8 mouse cellular contexts compared by ENCODE assay signal in the genomic region with DNA sequence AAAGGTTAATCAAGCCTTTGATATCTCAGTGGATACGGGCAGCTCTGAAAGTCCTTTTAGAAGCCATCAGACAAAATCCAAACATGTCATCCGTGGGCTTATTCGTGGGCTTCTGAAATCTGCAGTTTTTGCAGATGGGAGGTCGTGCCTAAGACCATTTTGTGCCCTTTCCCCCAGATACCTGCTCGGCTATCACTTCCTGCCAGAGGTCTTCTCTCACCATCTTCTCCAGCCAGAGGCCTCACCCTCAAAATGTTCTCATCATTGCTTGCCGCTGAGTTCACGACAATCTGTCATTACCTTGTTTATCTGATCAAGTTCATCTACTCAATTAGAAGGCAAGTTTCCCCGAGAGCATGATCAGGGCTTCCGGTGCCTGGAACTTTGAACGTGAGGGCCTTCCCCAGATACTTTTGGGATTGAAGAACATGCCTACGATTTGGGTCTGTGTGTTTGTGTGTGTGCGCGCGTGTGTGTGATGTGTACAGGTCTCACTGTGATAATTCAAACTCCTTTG. TPM values are rescaled to one million over a fixed set of nuclear protein-coding genes. Genes with fewer than 3 reads are reported as not detected.
DNase-seq lines count a peak whose midpoint lies in the region; ATAC-seq and TF ChIP-seq lines count a peak whose summit lies in the region.

A gene (plus strand): TSS at position 467 of the 517 bp plus-strand sequence.

- no peaks in the 10 kb centered on the region for H3K9me3 ChIP-seq in lung, postnatal 0 days (ENCODE audit: low read length)
- no peaks in the 10 kb centered on the region for H3K9me3 ChIP-seq in intestine, embryonic 16.5 days (ENCODE audit: control insufficient read depth, low read length)

- peaks cover under 1% of the 10 kb centered on the region; the same call in 1 of the 2 replicates for H3K4me1 ChIP-seq in lung, postnatal 0 days (ENCODE audit: insufficient read depth, low read depth, low read length)
- peaks cover 11% of the 10 kb centered on the region for H3K4me1 ChIP-seq in intestine, embryonic 16.5 days (ENCODE audit: control insufficient read depth, insufficient read depth, low read length)

- no peaks in the 10 kb centered on the region for H3K27me3 ChIP-seq in lung, postnatal 0 days (replicated peaks; ENCODE audit: insufficient read depth, low read length)
- no peaks in the 10 kb centered on the region for H3K27me3 ChIP-seq in intestine, embryonic 16.5 days (replicated peaks; ENCODE audit: control insufficient read depth, insufficient read depth, low read length)

- TF ChIP-seq CTCF in lung, postnatal 0 days (IDR thresholded peaks at IDR 0.05), result no peak
- no peak for TF ChIP-seq CTCF in brain, embryonic 14.5 days (IDR thresholded peaks at IDR 0.05; ENCODE audit: borderline replicate concordance, extremely low read depth, insufficient read depth, insufficient read length)

- peak within 1 kb of the TSS; percentile 69 for H3K9ac ChIP-seq in lung, postnatal 0 days (replicated peaks; ENCODE audit: low read depth)
- peak within 1 kb of the TSS; percentile 83 for H3K9ac ChIP-seq in intestine, embryonic 16.5 days (ENCODE audit: low read depth, low read length)

- peak within 1 kb of the TSS; percentile 92 for H3K27ac ChIP-seq in lung, postnatal 0 days (ENCODE audit: low read length)
- peak within 1 kb of the TSS; percentile 88 for H3K27ac ChIP-seq in intestine, embryonic 16.5 days (ENCODE audit: low read length)

- WGBS in lung, postnatal 0 days, result 27% methylated on average over 14 of the region's 14 CpGs
- 29% methylated on average over 14 of the region's 14 CpGs for WGBS in intestine, embryonic 16.5 days

- H3K4me3 ChIP-seq in lung, postnatal 0 days (ENCODE audit: low read depth, low read length), result peak within 1 kb of the TSS; percentile 98
- H3K4me3 ChIP-seq in intestine, embryonic 16.5 days (ENCODE audit: low read length), result peak within 1 kb of the TSS; percentile 72

- TF ChIP-seq POLR2A in brain, embryonic 14.5 days (IDR thresholded peaks at IDR 0.05; ENCODE audit: borderline replicate concordance, extremely low read depth, insufficient read depth, insufficient read length, poor library complexity, severe bottlenecking), result no peak

- no peak for ATAC-seq in lung, postnatal 0 days
- no peak for ATAC-seq in intestine, embryonic 16.5 days
- ATAC-seq in megakaryocyte progenitor cell, adult 5-6 weeks (replicated peaks; ENCODE audit: poor library complexity), result no peak

- no peaks in the 10 kb centered on the region for H3K36me3 ChIP-seq in lung, postnatal 0 days (ENCODE audit: insufficient read depth, low read length)
- H3K36me3 ChIP-seq in intestine, embryonic 16.5 days (ENCODE audit: control insufficient read depth, insufficient read depth, low read length), result no peaks in the 10 kb centered on the region

- TF ChIP-seq EP300 in lung, postnatal 0 days (IDR thresholded peaks at IDR 0.05), result no peak

- no peak for DNase-seq in lung, postnatal 0 days (ENCODE audit: low spot score)
- no peak for DNase-seq in lung, postnatal 4 days
- no peak for DNase-seq in brain, embryonic 14.5 days (ENCODE audit: low read depth)
- DNase-seq in gonadal fat pad, adult 2 months (ENCODE audit: low read depth), result no peak
- no peak for DNase-seq in kidney, adult 8-10 months
- DNase-seq in ovary, postnatal 36 days (ENCODE audit: low spot score), result no peak

- H3K4me2 ChIP-seq in lung, postnatal 0 days (replicated peaks; ENCODE audit: low read depth, low read length), result peak within 1 kb of the TSS; percentile 88
- H3K4me2 ChIP-seq in intestine, embryonic 16.5 days (ENCODE audit: low read depth, low read length), result peak within 1 kb of the TSS; percentile 78

RNA-seq across cellular contexts. Expression of the gene that starts here (rescaled TPM):
- polyA plus RNA-seq in lung, postnatal 0 days (2015; fragmentation: Nextera tagmentation; extraction: Ambion mirVana), result 47.7 and 54.2 TPM in 2 replicates
- 32.9 and 41.3 TPM in 2 replicates for polyA plus RNA-seq in brain, embryonic 14.5 days (2012; rRNA removed)
- 10.0 and 10.5 TPM in 2 replicates for polyA plus RNA-seq in gonadal fat pad, adult 2 months (2012; rRNA removed)
- polyA plus RNA-seq in intestine, embryonic 16.5 days (2015; fragmentation: Nextera tagmentation; extraction: Ambion mirVana), result 38.4 and 39.4 TPM in 2 replicates
- total RNA-seq in megakaryocyte progenitor cell, adult 5-6 weeks (2015), result 43.9 and 48.3 TPM in 2 replicates
- total RNA-seq in megakaryocyte progenitor cell, adult 5-6 weeks (2017), result 66.8 and 74.0 TPM in 2 replicates
